Mouse (Mus musculus) ovary, adult 2 months (tissue): ENCODE data around the gene Fign. TPM values are rescaled to one million over a fixed set of nuclear protein-coding genes. Genes with fewer than 3 reads are reported as not detected.

ENCODE experiments used
- polyA plus RNA-seq: library from polyadenylated mRNA; depleted of rRNA; stranded (reverse); fragments of >200 nt; gene quantifications from 2 replicates; pipeline ENCODE4 v1.2.3, GENCODE M21; 2012; rRNA removed

The Fign gene
- polyA plus RNA-seq, result 1.5 and 2.9 TPM in 2 replicates

GRCm38 (mm10) chr2:64097937-64098617 lies at the start of gene Fign:
TSS of gene Fign (minus strand) at chr2:64098038.

